Mouse (Mus musculus) CH12.LX (cell line): ENCODE measurements around the gene Gpr158. TPM values are rescaled to one million over a fixed set of nuclear protein-coding genes. Genes with fewer than 3 reads are reported as not detected.

ENCODE experiments used
- DNase-seq: peaks from one replicate; pipeline ENCODE4 v3.0.0-alpha.2; 2013; ENCODE audit errors: extremely low read depth
- H3K27ac ChIP-seq: 2 replicates; pipeline ENCODE4 v1.5.1; 2012; ENCODE audit warnings: low read depth, mild to moderate bottlenecking, control low read depth, moderate library complexity; ENCODE audit not compliant: insufficient read depth
- H3K27me3 ChIP-seq: replicated peaks from 2 replicates; pipeline ENCODE3; 2012; ENCODE audit warnings: inconsistent platforms
- H3K36me3 ChIP-seq, 2 experiments: replicated peaks in 1 of 2; 2 replicates each; pipeline versions ENCODE3 to v1.6.1; 2012; ENCODE audit warnings: inconsistent platforms in 1 of 2, low read length in 1 of 2, mild to moderate bottlenecking in 1 of 2, mixed read lengths in 1 of 2, moderate library complexity in 1 of 2; ENCODE audit not compliant: control insufficient read depth in 1 of 2, insufficient read depth in 1 of 2
- H3K4me1 ChIP-seq, 2 experiments: 2 replicates each; pipeline ENCODE4 v1.6.1; 2012; ENCODE audit warnings: inconsistent platforms in 1 of 2, moderate library complexity in 1 of 2; ENCODE audit not compliant: insufficient read depth in 2 of 2, control insufficient read depth in 1 of 2
- H3K4me2 ChIP-seq: 2 replicates; pipeline ENCODE4 v1.6.1; 2012; ENCODE audit warnings: low read depth, mild to moderate bottlenecking, control low read depth; ENCODE audit not compliant: poor library complexity, insufficient read depth, severe bottlenecking
- H3K4me3 ChIP-seq, 3 experiments: fragments of 150-350 bp in 1 of 3; sonication (generic) in 1 of 3; replicated peaks in 1 of 3; 2 replicates each; pipeline versions ENCODE3 to v1.5.1; 2011 to 2012; ENCODE audit warnings: low read depth in 2 of 3, low read length in 2 of 3, mild to moderate bottlenecking in 2 of 3, moderate library complexity in 2 of 3, control low read depth in 1 of 3, improper control_type of control experiment in 1 of 3, inconsistent platforms in 1 of 3, mixed read lengths in 1 of 3; ENCODE audit not compliant: poor library complexity in 1 of 3
- H3K79me2 ChIP-seq: replicated peaks from 2 replicates; pipeline ENCODE4 v1.6.1; 2012; ENCODE audit warnings: mild to moderate bottlenecking, moderate library complexity; ENCODE audit not compliant: control insufficient read depth, poor library complexity, insufficient read depth, severe bottlenecking; ENCODE audit errors: extremely low read depth
- H3K9ac ChIP-seq: 2 replicates; pipeline ENCODE4 v1.6.1; 2012; ENCODE audit warnings: low read depth, mild to moderate bottlenecking, control low read depth, moderate library complexity; ENCODE audit not compliant: insufficient read depth
- H3K9me3 ChIP-seq: replicated peaks from 2 replicates; pipeline ENCODE3; 2012; ENCODE audit warnings: low read length, inconsistent platforms, mixed read lengths
- BHLHE40 ChIP-seq: IDR thresholded peaks from 2 replicates; pipeline ENCODE4 v1.6.1; 2011; ENCODE audit warnings: mild to moderate bottlenecking, low read depth, low read length, improper control_type of control experiment
- CHD1 ChIP-seq: IDR thresholded peaks from 2 replicates; pipeline ENCODE4 v1.6.1; 2012; ENCODE audit warnings: low read depth, low read length, improper control_type of control experiment, inconsistent platforms
- CHD2 ChIP-seq: IDR thresholded peaks from 2 replicates; pipeline ENCODE4 v1.6.1; 2011; ENCODE audit warnings: low read length, improper control_type of control experiment
- CTCF ChIP-seq, 2 experiments: IDR thresholded peaks in 1 of 2; conservative IDR thresholded peaks in 1 of 2; 2 replicates each; pipeline ENCODE4 v1.5.1; 2011 to 2012; ENCODE audit warnings: low read depth in 2 of 2, low read length in 2 of 2, improper control_type of control experiment in 1 of 2, inconsistent platforms in 1 of 2, mild to moderate bottlenecking in 1 of 2, moderate library complexity in 1 of 2
- E2F4 ChIP-seq: IDR thresholded peaks from 2 replicates; pipeline ENCODE4 v1.6.1; 2011; ENCODE audit warnings: low read depth, low read length, improper control_type of control experiment; ENCODE audit not compliant: insufficient replicate concordance
- GABPA ChIP-seq: IDR thresholded peaks from 2 replicates; pipeline ENCODE4 v1.6.1; 2012; ENCODE audit warnings: low read depth, low read length, improper control_type of control experiment, inconsistent platforms; ENCODE audit not compliant: insufficient replicate concordance
- HCFC1 ChIP-seq: IDR thresholded peaks from 2 replicates; pipeline ENCODE4 v1.6.1; 2012; ENCODE audit warnings: low read depth, mild to moderate bottlenecking, inconsistent platforms, low read length, improper control_type of control experiment
- JUN ChIP-seq: IDR thresholded peaks from 2 replicates; pipeline ENCODE4 v1.6.1; 2011; ENCODE audit warnings: low read depth, mild to moderate bottlenecking, low read length, improper control_type of control experiment, moderate library complexity; ENCODE audit not compliant: insufficient read depth
- JUND ChIP-seq: conservative IDR thresholded peaks from 2 replicates; pipeline ENCODE4 v1.6.1; 2011; ENCODE audit warnings: low read depth, low read length, improper control_type of control experiment
- MAFK ChIP-seq: IDR thresholded peaks from 2 replicates; pipeline ENCODE4 v1.6.1; 2011; ENCODE audit warnings: low read length, improper control_type of control experiment; ENCODE audit not compliant: insufficient replicate concordance
- MAZ ChIP-seq: IDR thresholded peaks from 2 replicates; pipeline ENCODE4 v1.6.1; 2012; ENCODE audit warnings: low read depth, mild to moderate bottlenecking, inconsistent platforms, low read length, improper control_type of control experiment, moderate library complexity
- MEF2A ChIP-seq: IDR thresholded peaks from 2 replicates; pipeline ENCODE4 v1.6.1; 2014; ENCODE audit warnings: low read depth, mild to moderate bottlenecking, inconsistent platforms, low read length, improper control_type of control experiment, borderline replicate concordance
- MXI1 ChIP-seq: IDR thresholded peaks from 2 replicates; pipeline ENCODE4 v1.6.1; 2011; ENCODE audit warnings: mild to moderate bottlenecking, low read depth, low read length, improper control_type of control experiment
- MYC ChIP-seq: IDR thresholded peaks from 2 replicates; pipeline ENCODE4 v1.6.1; 2011; ENCODE audit warnings: low read depth, mild to moderate bottlenecking, improper control_type of control experiment, low read length
- NELFE ChIP-seq: IDR thresholded peaks from 2 replicates; pipeline ENCODE4 v1.6.1; 2011; ENCODE audit warnings: low read depth, low read length, improper control_type of control experiment
- PAX5 ChIP-seq: IDR thresholded peaks from 2 replicates; pipeline ENCODE4 v1.6.1; 2012; ENCODE audit warnings: low read length, inconsistent platforms, mixed read lengths
- POLR2AphosphoS2 ChIP-seq: IDR thresholded peaks from 2 replicates; pipeline ENCODE4 v1.6.1; 2011; ENCODE audit warnings: low read depth, low read length, improper control_type of control experiment
- SIN3A ChIP-seq: IDR thresholded peaks from 2 replicates; pipeline ENCODE4 v1.6.1; 2012; ENCODE audit warnings: low read length, improper control_type of control experiment, inconsistent platforms
- TBP ChIP-seq: conservative IDR thresholded peaks from 2 replicates; pipeline ENCODE4 v1.6.1; 2011; ENCODE audit warnings: low read depth, low read length, improper control_type of control experiment
- TCF12 ChIP-seq: IDR thresholded peaks from 2 replicates; pipeline ENCODE4 v1.6.1; 2014; ENCODE audit warnings: low read depth, mild to moderate bottlenecking, inconsistent platforms, low read length, improper control_type of control experiment
- UBTF ChIP-seq: IDR thresholded peaks from 2 replicates; pipeline ENCODE4 v1.6.1; 2012; ENCODE audit warnings: low read depth, mild to moderate bottlenecking, inconsistent platforms, low read length, improper control_type of control experiment, moderate library complexity
- USF1 ChIP-seq: IDR thresholded peaks from 2 replicates; pipeline ENCODE4 v1.6.1; 2014; ENCODE audit warnings: low read depth, mild to moderate bottlenecking, inconsistent platforms, low read length, improper control_type of control experiment
- USF2 ChIP-seq: conservative IDR thresholded peaks from 2 replicates; pipeline ENCODE4 v1.6.1; 2011; ENCODE audit warnings: low read depth, low read length, improper control_type of control experiment
- ZC3H11A ChIP-seq: IDR thresholded peaks from 2 replicates; pipeline ENCODE4 v1.6.1; 2012; ENCODE audit warnings: low read depth, mild to moderate bottlenecking, inconsistent platforms, low read length, improper control_type of control experiment
- ZKSCAN1 ChIP-seq: IDR thresholded peaks from 2 replicates; pipeline ENCODE4 v1.6.1; 2012; ENCODE audit warnings: low read depth, inconsistent platforms, low read length, improper control_type of control experiment, borderline replicate concordance
- ZMIZ1 ChIP-seq: IDR thresholded peaks from 2 replicates; pipeline ENCODE4 v1.6.1; 2012; ENCODE audit warnings: low read depth, mild to moderate bottlenecking, inconsistent platforms, low read length, improper control_type of control experiment
- dilution Hi-C: fragments of 300-500 bp; cut with MboI; formaldehyde crosslinking; loops from 2 replicates; pipeline ENCODE4 v1.14.3; 2020; ENCODE audit warnings: low sequenced_read_pairs; ENCODE audit not compliant: extremely low pct_unique_long_range_greater_than_20kb, extremely low pct_ligation_motif_present
- in situ Hi-C: fragments of 300-500 bp; cut with MboI; formaldehyde crosslinking; loops from 3 replicates; pipeline ENCODE4 v1.14.3; 2019; ENCODE audit warnings: low sequenced_read_pairs, low pct_ligation_motif_present, low pct_unique_long_range_greater_than_20kb, mixed read lengths
- polyA plus RNA-seq: library from polyadenylated mRNA; unstranded; fragments of >175 nt; gene quantifications from 2 replicates; pipeline ENCODE4 v1.2.1, GENCODE M21; 2012; ENCODE audit warnings: low read depth; ENCODE audit not compliant: insufficient read length
- total RNA-seq, 2 experiments: library from RNA; depleted of rRNA; stranded (reverse); fragments of 300-350 nt in 1 of 2; fragments of >200 nt in 1 of 2; gene quantifications; 2 replicates each; pipeline ENCODE4 v1.2.3; 2012 to 2014

The Gpr158 gene
- total and polyA plus RNA-seq, 3 experiments = not detected

DNA sequence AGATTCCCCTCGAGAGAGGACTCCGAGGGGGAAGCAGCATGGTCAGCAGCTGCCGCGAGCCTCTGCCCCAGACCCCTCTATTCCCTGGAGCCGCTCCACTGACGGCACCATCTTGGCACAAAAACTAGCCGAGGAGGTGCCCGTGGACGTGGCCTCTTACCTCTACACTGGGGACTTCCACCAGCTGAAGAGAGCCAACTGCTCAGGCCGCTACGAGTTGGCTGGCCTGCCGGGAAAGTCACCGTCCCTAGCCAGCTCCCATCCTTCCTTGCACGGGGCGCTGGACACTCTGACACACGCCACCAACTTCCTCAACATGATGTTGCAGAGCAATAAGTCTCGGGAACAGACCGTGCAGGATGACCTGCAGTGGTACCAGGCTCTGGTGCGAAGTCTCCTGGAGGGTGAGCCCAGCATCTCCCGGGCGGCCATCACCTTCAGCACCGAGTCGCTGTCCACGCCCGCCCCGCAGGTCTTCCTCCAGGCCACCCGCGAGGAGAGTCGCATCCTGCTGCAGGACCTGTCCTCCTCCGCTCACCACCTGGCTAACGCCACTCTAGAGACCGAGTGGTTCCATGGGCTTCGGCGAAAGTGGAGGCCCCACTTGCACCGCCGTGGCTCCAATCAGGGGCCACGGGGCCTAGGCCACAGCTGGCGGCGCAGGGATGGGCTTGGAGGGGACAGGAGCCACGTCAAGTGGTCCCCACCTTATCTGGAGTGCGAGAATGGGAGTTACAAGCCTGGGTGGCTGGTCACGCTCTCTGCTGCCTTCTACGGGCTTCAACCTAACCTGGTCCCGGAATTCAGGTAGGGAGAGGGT is 1.2 kb downstream of the Gpr158 start:
- dilution Hi-C loops (no loop called here), in situ Hi-C loops (no loop called here)
- Histone ChIP-seq H3K4me3 (no peak overlapping the region), H3K27ac (no peak overlapping the region), H3K36me3 (no peaks in the 10 kb centered on the region), H3K79me2 (no peaks in the 10 kb centered on the region), H3K4me1 (peaks cover 0 to 5% of the 10 kb centered on the region in 2 experiments; a peak in 2 of 4 replicates), H3K27me3 (no peaks in the 10 kb centered on the region), H3K9ac (no peak overlapping the region), H3K4me2 (no peak overlapping the region), H3K9me3 (peaks cover 11% of the 10 kb centered on the region)
- TF ChIP-seq USF2 (no peak), SIN3A (no peak), GABPA (no peak), MAZ (no peak), HCFC1 (no peak), BHLHE40 (no peak), TCF12 (no peak), USF1 (no peak), UBTF (no peak), MXI1 (no peak), E2F4 (no peak), JUND (no peak), POLR2AphosphoS2 (no peak), ZMIZ1 (no peak), TBP (no peak)
- DNase-seq = no peak

DNA sequence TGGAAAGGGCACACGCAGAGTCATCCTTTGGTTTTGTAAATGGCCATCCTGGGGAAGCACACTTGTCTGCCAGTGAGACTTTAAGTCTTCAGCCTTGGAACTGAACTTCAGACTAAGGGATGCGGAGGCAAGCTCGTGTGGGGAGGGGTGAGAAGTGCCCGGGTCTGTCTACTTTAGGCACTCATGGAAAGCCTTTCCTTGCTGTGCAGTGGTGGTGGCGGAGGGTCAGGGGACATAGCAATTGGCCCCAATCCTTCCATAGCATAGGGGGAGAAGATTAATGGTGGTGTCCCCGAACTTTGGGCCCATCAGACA is 1.8 kb downstream of the Gpr158 start:
- H3K4me3 ChIP-seq = no peak overlapping the region
- H3K4me1 ChIP-seq = peaks cover 0 to 5% of the 10 kb centered on the region in 2 experiments; a peak in 2 of 4 replicates
- H3K79me2 ChIP-seq = no peaks in the 10 kb centered on the region
- dilution Hi-C loops = no loop called here
- H3K9ac ChIP-seq = no peak overlapping the region
- H3K4me2 ChIP-seq = no peak overlapping the region
- in situ Hi-C loops = no loop called here
- H3K9me3 ChIP-seq = peaks cover 11% of the 10 kb centered on the region
- no peaks in the 10 kb centered on the region for H3K27me3 ChIP-seq
- no peak overlapping the region for H3K27ac ChIP-seq
- no peak for DNase-seq
- H3K36me3 ChIP-seq = no peaks in the 10 kb centered on the region
- TF ChIP-seq MYC (no peak), CHD2 (no peak), GABPA (no peak), BHLHE40 (no peak), PAX5 (no peak), UBTF (no peak), ZC3H11A (no peak), TCF12 (no peak), ZKSCAN1 (no peak), USF2 (no peak), HCFC1 (no peak), NELFE (no peak), MXI1 (no peak), MAFK (no peak), CHD1 (no peak), USF1 (no peak), MEF2A (no peak), JUN (no peak), ZMIZ1 (no peak), CTCF (conservative IDR thresholded peaks at IDR 0.05 in 1 of 2, IDR thresholded peaks at IDR 0.05 in 1 of 2; ENCODE audit: low read depth in 2 of 2, low read length in 2 of 2) (no peak)
